Mouse (Mus musculus): ENCODE measurements at regions not wholly inside any gene's neighbourhood (a gene's known extent, or its start where the extent isn't known, plus 50 kb on each side); places are given as distances from the start of the nearest gene placed in this dataset.

GRCm38 (mm10) chr6:101473257-101473925, 95.7 kb upstream of the Pdzrn3 start:
- peak; percentile 39 for DNase-seq

GRCm38 (mm10) chr6:101464910-101465309, 87.2 kb upstream of the Pdzrn3 start:
- no peak for DNase-seq

GRCm38 (mm10) chr6:101463812-101464320, 86.2 kb upstream of the Pdzrn3 start:
- DNase-seq: no peak

GRCm38 (mm10) chr6:101446720-101447119, 69.0 kb upstream of the Pdzrn3 start:
- DNase-seq: no peak

- DNase-seq: no peak
Measured at GRCm38 (mm10) chr6:101446316-101446715, 68.6 kb upstream of the Pdzrn3 start.

GRCm38 (mm10) chr6:101432769-101433168, 55.1 kb upstream of the Pdzrn3 start:
- DNase-seq: no peak

GRCm38 (mm10) chr6:101429634-101430033, 51.9 kb upstream of the Pdzrn3 start:
- DNase-seq: no peak
